Mouse (Mus musculus) 3134 (cell line): Measurements from ENCODE around the gene Ampd1.

Experiments used
- DNase-seq: peaks from one replicate; pipeline ENCODE4 v3.0.0-alpha.2; 2011; ENCODE audit warnings: low spot score; ENCODE audit not compliant: insufficient read length; ENCODE audit errors: extremely low read depth

Ampd1 gene

DNA sequence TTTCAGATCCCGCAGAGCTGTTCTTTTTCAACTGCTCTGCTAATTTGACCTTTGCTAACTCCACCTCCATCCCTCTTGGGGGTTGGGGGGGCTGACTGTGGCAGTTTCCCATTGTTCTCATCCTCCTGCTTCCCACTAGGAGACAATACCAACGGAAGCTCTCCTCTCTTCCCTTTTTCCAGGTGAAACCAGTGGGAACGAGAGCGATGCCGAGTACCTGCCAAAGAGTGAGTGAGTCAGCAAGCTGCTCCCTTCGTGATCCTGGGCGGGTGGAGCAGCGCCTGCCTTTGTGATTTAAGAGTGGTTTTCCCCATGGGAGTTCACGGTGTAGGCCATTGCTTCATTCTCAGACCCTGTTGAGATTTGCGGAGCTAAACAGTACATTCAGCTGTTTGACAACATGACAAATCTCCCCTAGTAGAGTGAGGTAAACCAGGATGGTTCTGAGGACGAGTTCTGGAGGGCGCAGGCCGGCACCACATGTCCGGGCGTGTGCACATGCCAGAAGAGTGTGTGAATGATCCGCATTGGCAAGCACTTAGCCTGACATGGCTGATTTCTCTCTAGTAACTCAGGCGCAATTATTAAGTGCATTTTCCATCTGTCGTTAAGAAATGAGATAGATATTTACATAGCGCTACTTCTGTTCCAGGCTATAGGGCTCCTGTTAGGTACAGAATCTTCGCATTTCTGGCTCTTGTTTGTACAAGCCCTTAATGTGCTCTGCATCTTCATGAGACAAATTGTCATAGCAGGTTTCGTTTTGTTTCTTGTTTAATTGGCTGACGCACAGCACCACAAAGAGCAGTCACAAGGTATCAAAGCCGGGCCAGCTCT is 72.7 kb downstream of the Ampd1 start:
- DNase-seq: no peak

DNA sequence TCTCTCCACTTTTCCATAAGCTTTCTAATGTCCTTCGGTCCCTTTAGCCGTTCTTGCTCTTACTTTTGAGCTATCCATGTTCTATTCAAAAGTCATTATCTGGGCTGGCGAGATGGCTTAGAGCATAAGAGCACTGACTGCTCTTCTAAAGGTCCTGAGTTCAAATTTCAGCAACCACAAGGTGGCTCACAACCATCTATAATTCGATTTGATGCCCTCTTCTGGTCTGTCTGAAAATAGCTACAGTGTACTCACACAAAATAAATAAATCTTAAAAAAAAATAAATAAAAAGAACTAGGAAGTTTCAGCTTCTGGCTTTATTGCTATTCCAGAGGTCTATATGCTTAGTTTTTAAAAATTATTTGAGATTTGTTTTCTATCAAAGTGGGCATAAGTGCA is 74.0 kb downstream of the Ampd1 start:
- DNase-seq: no peak

DNA sequence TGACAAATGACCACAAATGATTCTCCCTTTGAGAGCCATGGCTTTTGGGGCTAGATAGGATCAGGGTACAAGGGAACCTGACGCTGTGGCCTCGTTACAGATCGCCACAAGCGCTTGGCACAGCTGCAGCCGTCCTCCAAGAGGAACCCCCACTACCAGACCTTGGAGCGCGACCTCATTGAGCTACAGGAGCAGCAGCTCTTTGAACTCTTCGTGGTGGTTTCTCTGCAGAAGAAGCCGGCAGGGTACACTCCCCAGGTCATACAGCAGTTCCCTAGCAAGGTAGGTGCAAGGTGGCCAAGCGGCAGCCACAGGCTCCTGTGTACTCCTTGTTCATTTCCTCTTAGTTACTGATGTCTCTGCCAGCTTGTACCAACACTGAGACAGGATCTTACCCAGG is 75.1 kb downstream of the Ampd1 start:
- no peak for DNase-seq
